Mouse (Mus musculus) spleen, adult 2 months (tissue): ENCODE results near the gene Cradd.
A peak's percentile ranks its signal among the peaks of the same experiment; 100 is the strongest.

Experiments
- CTCF ChIP-seq: fragments of 200-500 bp; IDR thresholded peaks from 2 replicates; pipeline ENCODE4 v1.5.1; 2011; ENCODE audit warnings: mild to moderate bottlenecking, inconsistent platforms; ENCODE audit not compliant: insufficient read depth, insufficient read length, insufficient replicate concordance; ENCODE audit errors: extremely low read depth
- POLR2A ChIP-seq: fragments of 200-500 bp; IDR thresholded peaks from 2 replicates; pipeline ENCODE4 v1.6.1; 2011; ENCODE audit warnings: low read depth, low read length, inconsistent platforms

DNA sequence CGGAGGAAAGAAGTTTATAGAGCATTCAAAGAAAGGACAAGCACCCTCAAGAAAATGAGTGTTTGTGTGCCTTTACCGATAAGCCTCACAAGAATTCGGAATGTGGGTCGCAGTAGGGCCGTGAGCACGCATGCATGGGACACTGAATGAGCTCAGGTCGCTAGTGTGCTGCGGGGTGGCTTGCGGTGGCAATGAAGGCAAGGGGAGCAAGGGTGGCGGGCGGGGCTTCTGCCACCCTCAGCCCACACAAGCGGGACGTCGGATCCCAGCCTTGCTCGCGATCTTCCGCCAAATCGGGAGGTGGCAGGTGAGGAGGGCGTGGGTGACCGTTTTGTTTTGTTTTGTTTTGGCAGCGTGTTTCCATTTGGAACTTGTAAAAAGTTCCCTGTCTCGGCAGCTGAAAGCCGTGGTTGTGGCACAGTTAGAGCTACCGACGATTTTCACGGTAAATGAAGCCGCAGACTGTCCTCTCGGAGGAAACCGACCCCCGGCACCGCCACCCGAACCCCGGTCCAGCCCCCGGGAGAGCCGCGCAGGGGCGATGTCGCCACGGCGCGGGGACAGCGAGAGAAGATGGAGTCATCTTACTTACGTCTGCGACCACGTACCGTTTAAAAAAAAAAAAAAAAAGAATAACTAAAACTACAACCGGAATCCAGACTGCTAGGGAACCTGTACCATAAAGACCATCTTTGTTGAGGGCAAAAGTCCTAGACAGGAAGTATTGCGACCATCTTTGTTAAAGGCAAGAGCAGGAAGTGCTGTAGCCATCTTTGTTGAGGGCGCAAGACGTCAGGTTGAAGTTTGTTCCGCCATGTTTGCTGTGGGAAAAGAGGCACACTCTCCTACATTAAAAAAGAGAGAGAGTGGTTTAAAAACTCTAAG is at the start of gene Cradd:
- TF ChIP-seq POLR2A (peak; percentile 7), CTCF (no peak)
